Mouse (Mus musculus): ENCODE measurements around the gene Uchl3. TPM values are rescaled to one million over a fixed set of nuclear protein-coding genes. Genes with fewer than 3 reads are reported as not detected.

Gene Uchl3
- polyA plus RNA-seq (2012; rRNA removed): 23.5 and 26.7 TPM in 2 replicates

DNA sequence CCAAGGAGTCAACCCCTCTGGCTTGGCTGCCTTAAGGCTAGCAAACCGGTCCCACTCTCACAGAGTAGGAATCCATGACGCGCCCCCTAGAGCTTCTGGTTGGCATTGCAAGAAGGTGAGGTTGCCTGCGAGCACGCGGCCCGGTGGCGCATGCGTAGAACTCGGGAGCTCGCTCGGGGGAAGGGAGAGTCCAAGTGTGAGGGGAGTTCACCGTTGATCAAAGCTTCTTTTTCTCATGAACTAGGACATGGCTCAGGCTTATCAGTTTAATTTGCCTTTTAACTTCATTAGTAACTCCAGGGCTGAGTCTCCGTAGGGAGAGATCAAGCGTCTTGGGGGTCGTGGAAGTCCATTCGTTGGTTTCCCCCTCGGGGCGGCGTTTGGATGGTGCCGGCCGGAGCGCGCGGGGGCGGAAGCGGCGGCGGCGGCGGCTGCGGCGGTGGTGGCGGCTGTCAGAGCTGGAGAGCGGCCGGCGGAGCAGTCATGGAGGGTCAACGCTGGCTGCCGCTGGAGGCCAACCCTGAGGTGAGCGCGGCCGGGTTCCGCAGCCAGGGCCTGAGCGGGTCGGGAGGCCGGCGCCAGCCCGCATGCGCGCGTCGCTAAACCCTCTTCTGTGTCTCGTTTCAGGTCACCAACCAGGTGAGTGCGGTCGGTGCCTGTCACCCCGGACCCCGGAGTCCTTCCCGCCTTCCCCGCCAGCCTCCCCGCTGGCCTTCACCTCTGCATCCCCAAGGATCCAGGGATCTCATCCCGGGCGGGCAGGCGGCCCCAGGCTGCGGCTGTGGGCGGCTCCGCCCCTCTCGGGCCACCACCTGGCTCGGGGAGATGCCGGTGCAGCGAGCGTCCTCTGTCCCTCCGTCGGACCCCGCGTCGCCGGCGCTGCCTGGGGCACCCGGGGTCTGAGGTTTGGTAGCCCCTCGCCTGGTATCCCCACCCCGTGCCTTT lies at the start of gene Uchl3:
Gene Uchl3, plus strand, starts transcription at position 387 of the 945 bp plus-strand sequence.
- no peaks in the 10 kb centered on the region for H3K36me3 ChIP-seq (ENCODE audit: control insufficient read depth, insufficient read depth, low read length)
- peak; percentile 43; the same call in 1 of the 2 replicates for TF ChIP-seq POLR2A (IDR thresholded peaks at IDR 0.05; ENCODE audit: control insufficient read depth, extremely low read depth, insufficient read depth, low read length, poor library complexity)
- peak; percentile 94 for TF ChIP-seq CTCF (IDR thresholded peaks at IDR 0.05; ENCODE audit: borderline replicate concordance, control insufficient read depth, extremely low read depth, insufficient read depth, low read length, poor library complexity)
- peak; percentile 98 for DNase-seq
- no peaks in the 10 kb centered on the region for H3K27me3 ChIP-seq (ENCODE audit: control insufficient read depth, insufficient read depth, low read length)
- WGBS: under 1% methylated on average over 79 of the region's 81 CpGs
- H3K4me3 ChIP-seq (ENCODE audit: control insufficient read depth, insufficient read depth, low read length): peak within 1 kb of the TSS; percentile 81
- H3K4me1 ChIP-seq (replicated peaks; ENCODE audit: control insufficient read depth, insufficient read depth, low read length): peaks cover 7% of the 10 kb centered on the region
- no peak within 1 kb of the TSS for H3K27ac ChIP-seq (ENCODE audit: control insufficient read depth, insufficient read depth, low read length)

DNA sequence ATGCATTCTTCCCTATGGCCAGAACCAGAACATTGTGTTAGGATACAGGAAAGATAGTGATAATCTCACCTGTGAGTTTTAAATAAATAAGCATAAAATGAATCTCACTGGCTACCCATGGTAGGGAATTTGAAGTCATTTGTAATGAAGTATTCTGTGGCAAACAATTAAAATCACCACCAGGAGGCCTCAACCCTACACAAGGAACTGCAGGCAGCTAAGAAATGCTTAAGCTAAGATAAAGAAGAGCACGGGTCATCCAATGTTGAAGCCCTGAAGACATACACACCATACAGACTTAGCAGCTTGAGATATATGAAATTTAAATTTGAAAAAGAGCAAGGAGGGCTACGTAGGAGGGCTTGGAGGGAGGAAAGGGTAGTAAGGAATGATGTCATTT lies 47.9 kb upstream of the Uchl3 start:
- H3K36me3 ChIP-seq (ENCODE audit: control insufficient read depth, insufficient read depth, low read length): no peaks in the 10 kb centered on the region
- TF ChIP-seq CTCF (IDR thresholded peaks at IDR 0.05; ENCODE audit: borderline replicate concordance, control insufficient read depth, extremely low read depth, insufficient read depth, low read length, poor library complexity) (no peak), POLR2A (IDR thresholded peaks at IDR 0.05; ENCODE audit: control insufficient read depth, extremely low read depth, insufficient read depth, low read length, poor library complexity) (no peak)
- H3K27me3 ChIP-seq (ENCODE audit: control insufficient read depth, insufficient read depth, low read length): no peaks in the 10 kb centered on the region; the same call in 1 of the 2 replicates
- H3K4me1 ChIP-seq (replicated peaks; ENCODE audit: control insufficient read depth, insufficient read depth, low read length): peaks cover 6% of the 10 kb centered on the region
- no peak overlapping the region for H3K4me3 ChIP-seq (ENCODE audit: control insufficient read depth, insufficient read depth, low read length)
- DNase-seq: no peak
- 58% methylated on average over 2 of the region's 2 CpGs for WGBS
- no peak overlapping the region for H3K27ac ChIP-seq (ENCODE audit: control insufficient read depth, insufficient read depth, low read length)

DNA sequence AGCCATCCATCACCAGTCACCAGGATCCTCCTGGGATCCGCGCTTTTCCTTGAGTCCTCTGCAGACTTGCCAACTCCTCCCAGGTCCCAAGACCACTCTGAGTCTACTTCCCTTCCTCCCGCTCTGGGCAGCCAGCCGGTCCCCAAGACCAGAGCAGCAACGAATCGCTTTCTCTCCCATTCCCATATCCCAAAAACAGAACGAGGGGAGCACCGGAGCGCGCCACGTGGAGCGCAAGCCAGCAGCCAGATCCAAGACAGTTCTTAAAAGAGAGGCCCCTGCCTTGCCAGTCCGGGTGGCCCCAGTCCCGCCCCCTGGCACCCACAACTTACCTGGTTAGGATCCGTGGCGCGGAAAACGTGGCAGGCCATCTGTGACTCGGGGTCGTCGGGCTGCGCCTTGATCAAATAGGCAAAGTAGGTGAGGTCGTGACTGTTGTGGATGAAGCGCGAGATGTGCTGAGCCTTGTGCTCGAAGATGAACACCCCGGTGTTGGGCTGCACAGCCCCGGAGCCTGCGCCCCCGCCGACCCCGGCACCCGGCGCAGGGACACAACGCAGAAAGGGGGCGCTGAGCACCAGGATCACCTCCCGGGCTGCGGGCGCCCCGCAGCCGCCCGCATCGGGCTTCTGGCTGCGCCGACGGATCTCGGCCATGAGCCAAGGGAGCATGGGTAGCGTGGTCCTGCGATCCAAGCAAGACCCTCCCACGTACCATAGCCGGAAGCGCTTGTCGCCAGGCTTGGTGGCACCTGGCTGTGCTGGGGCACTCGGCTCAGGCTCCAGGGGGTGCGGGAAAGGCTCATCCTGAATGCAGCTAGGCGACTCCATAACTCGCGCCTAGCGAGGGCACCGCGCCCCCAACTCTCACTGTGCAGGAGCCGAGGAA lies 45.9 kb upstream of the Uchl3 start:
- Histone ChIP-seq H3K36me3 (ENCODE audit: control insufficient read depth, insufficient read depth, low read length) (no peaks in the 10 kb centered on the region), H3K27ac (ENCODE audit: control insufficient read depth, insufficient read depth, low read length) (no peak overlapping the region), H3K4me1 (replicated peaks; ENCODE audit: control insufficient read depth, insufficient read depth, low read length) (peaks cover 6% of the 10 kb centered on the region), H3K4me3 (ENCODE audit: control insufficient read depth, insufficient read depth, low read length) (peak overlapping the region; percentile 55), H3K27me3 (ENCODE audit: control insufficient read depth, insufficient read depth, low read length) (no peaks in the 10 kb centered on the region; the same call in 1 of the 2 replicates)
- no peak for TF ChIP-seq POLR2A (IDR thresholded peaks at IDR 0.05; ENCODE audit: control insufficient read depth, extremely low read depth, insufficient read depth, low read length, poor library complexity)
- TF ChIP-seq CTCF (IDR thresholded peaks at IDR 0.05; ENCODE audit: borderline replicate concordance, control insufficient read depth, extremely low read depth, insufficient read depth, low read length, poor library complexity): 0 out of 2 replicates have a peak, but pooled peaks have one; percentile 15
- WGBS: 1% methylated on average over 62 of the region's 62 CpGs
- peak; percentile 24 for DNase-seq

DNA sequence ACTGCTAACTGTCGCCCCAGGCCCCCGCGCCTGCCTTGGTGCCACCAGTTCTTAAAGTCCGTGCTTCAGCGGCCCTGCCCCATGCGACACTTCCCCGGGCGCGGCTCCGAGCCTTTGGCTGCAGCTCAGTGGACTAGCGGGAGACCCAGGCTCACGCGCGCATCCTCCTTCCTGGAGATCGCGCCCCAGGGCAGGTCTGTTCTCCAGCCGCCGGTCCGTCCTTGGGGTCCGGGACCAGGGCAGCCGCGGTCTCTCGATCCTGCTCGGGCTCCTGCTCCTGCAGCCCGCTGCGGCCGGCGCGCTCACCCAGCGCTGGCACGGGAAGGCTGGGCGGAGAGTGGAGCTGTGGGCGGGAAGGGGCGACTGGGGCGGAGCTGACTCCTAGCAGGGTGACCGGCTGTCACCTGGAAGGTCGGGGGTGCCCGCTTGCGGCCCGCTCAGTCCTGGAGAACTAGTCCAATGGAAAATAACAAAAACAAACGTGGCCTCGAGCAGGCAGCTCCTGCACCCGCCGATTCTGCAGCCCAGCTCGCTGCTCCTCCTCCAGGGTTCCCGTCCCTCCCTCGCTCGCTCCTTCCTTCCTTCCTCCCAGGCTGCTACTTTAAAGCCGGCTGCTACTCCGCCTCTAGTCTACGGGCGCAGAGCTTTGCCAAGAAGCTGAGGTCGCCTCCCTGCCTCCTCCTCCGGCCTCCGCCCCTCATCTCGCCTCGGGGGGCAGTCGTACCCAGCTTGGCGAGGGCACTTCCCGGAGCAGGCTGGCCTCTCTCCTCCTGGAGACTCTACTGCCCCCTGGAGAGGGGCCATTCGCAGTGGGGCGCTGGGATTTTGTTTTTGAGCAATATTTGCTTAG lies 45.0 kb upstream of the Uchl3 start, which contains the start of gene Tbc1d4:
Gene Tbc1d4, minus strand, starts transcription at position 673 of the 850 bp plus-strand sequence.
- DNase-seq: peak; percentile 65
- under 1% methylated on average over 62 of the region's 62 CpGs for WGBS
- Histone ChIP-seq H3K4me3 (ENCODE audit: control insufficient read depth, insufficient read depth, low read length) (peak within 1 kb of the TSS; percentile 55), H3K27ac (ENCODE audit: control insufficient read depth, insufficient read depth, low read length) (no peak within 1 kb of the TSS), H3K27me3 (ENCODE audit: control insufficient read depth, insufficient read depth, low read length) (no peaks in the 10 kb centered on the region; the same call in 1 of the 2 replicates), H3K36me3 (ENCODE audit: control insufficient read depth, insufficient read depth, low read length) (no peaks in the 10 kb centered on the region), H3K4me1 (replicated peaks; ENCODE audit: control insufficient read depth, insufficient read depth, low read length) (peaks cover 6% of the 10 kb centered on the region)
- TF ChIP-seq POLR2A (IDR thresholded peaks at IDR 0.05; ENCODE audit: control insufficient read depth, extremely low read depth, insufficient read depth, low read length, poor library complexity) (no peak), CTCF (IDR thresholded peaks at IDR 0.05; ENCODE audit: borderline replicate concordance, control insufficient read depth, extremely low read depth, insufficient read depth, low read length, poor library complexity) (peak; percentile 44; the same call in 1 of the 2 replicates)

DNA sequence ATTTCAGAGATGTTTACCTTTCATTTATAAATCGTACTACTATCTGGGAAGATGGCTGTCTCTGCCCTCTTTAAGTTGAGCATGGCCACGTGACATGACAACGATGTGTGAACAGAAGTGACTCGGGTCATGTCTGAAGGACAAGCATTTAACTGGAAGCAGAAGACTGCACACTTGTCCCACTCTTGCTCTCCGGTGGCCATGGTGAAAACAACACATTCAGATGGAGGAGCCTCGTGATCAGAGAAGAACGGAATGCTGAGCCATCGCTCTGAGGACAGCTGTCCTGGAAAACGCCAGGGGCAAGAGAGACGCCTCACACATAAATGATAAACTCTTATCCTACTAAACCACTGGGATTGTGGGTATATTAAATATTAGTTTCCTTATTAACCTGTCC lies 43.1 kb upstream of the Uchl3 start:
- H3K4me1 ChIP-seq (replicated peaks; ENCODE audit: control insufficient read depth, insufficient read depth, low read length): peaks cover 6% of the 10 kb centered on the region
- no peaks in the 10 kb centered on the region for H3K36me3 ChIP-seq (ENCODE audit: control insufficient read depth, insufficient read depth, low read length)
- no peak for DNase-seq
- no peak overlapping the region for H3K27ac ChIP-seq (ENCODE audit: control insufficient read depth, insufficient read depth, low read length)
- no peaks in the 10 kb centered on the region; the same call in 1 of the 2 replicates for H3K27me3 ChIP-seq (ENCODE audit: control insufficient read depth, insufficient read depth, low read length)
- no peak overlapping the region for H3K4me3 ChIP-seq (ENCODE audit: control insufficient read depth, insufficient read depth, low read length)
- no peak for TF ChIP-seq POLR2A (IDR thresholded peaks at IDR 0.05; ENCODE audit: control insufficient read depth, extremely low read depth, insufficient read depth, low read length, poor library complexity)
- no peak for TF ChIP-seq CTCF (IDR thresholded peaks at IDR 0.05; ENCODE audit: borderline replicate concordance, control insufficient read depth, extremely low read depth, insufficient read depth, low read length, poor library complexity)
- 95% methylated on average over 10 of the region's 10 CpGs for WGBS

All from thymus, adult 2 months (tissue).